Mouse (Mus musculus): ENCODE data around the gene Sel1l3.

The Sel1l3 gene

GRCm38 (mm10) chr5:53213711-53214352 is at the start of gene Sel1l3:
TSS of gene Sel1l3 (minus strand) at chr5:53213927.
- DNase-seq (ENCODE audit: low spot score): no peak

- no peak for DNase-seq (ENCODE audit: low spot score)
Measured at GRCm38 (mm10) chr5:53261999-53262398, 48.3 kb upstream of the Sel1l3 start.

GRCm38 (mm10) chr5:53259894-53260293 is 46.2 kb upstream of the Sel1l3 start:
- DNase-seq (ENCODE audit: low spot score): no peak

- DNase-seq (ENCODE audit: low spot score): no peak
Measured at GRCm38 (mm10) chr5:53258038-53258786, 44.5 kb upstream of the Sel1l3 start.

- no peak for DNase-seq (ENCODE audit: low spot score)
Measured at GRCm38 (mm10) chr5:53254821-53255220, 41.1 kb upstream of the Sel1l3 start.

- DNase-seq (ENCODE audit: low spot score): no peak
Measured at GRCm38 (mm10) chr5:53254154-53254553, 40.4 kb upstream of the Sel1l3 start.

- DNase-seq (ENCODE audit: low spot score): no peak
Measured at GRCm38 (mm10) chr5:53249431-53250061, 35.8 kb upstream of the Sel1l3 start.

- DNase-seq (ENCODE audit: low spot score): no peak
Measured at GRCm38 (mm10) chr5:53248499-53248898, 34.8 kb upstream of the Sel1l3 start.

GRCm38 (mm10) chr5:53243933-53244332 is 30.2 kb upstream of the Sel1l3 start:
- DNase-seq (ENCODE audit: low spot score): no peak

GRCm38 (mm10) chr5:53242865-53243499 is 29.3 kb upstream of the Sel1l3 start:
- DNase-seq (ENCODE audit: low spot score): no peak

- DNase-seq (ENCODE audit: low spot score): no peak
Measured at GRCm38 (mm10) chr5:53241963-53242362, 28.2 kb upstream of the Sel1l3 start.

- DNase-seq (ENCODE audit: low spot score): no peak
Measured at GRCm38 (mm10) chr5:53241109-53241508, 27.4 kb upstream of the Sel1l3 start.

GRCm38 (mm10) chr5:53239831-53240440 is 26.2 kb upstream of the Sel1l3 start:
- DNase-seq (ENCODE audit: low spot score): no peak

- DNase-seq (ENCODE audit: low spot score): no peak
Measured at GRCm38 (mm10) chr5:53239189-53239588, 25.5 kb upstream of the Sel1l3 start.

GRCm38 (mm10) chr5:53238761-53239160 is 25.0 kb upstream of the Sel1l3 start:
- no peak for DNase-seq (ENCODE audit: low spot score)

GRCm38 (mm10) chr5:53236749-53237148 is 23.0 kb upstream of the Sel1l3 start:
- no peak for DNase-seq (ENCODE audit: low spot score)

- no peak for DNase-seq (ENCODE audit: low spot score)
Measured at GRCm38 (mm10) chr5:53236136-53236535, 22.4 kb upstream of the Sel1l3 start.

GRCm38 (mm10) chr5:53235551-53235950 is 21.8 kb upstream of the Sel1l3 start:
- peak; percentile 31 for DNase-seq (ENCODE audit: low spot score)

- no peak for DNase-seq (ENCODE audit: low spot score)
Measured at GRCm38 (mm10) chr5:53230560-53230959, 16.8 kb upstream of the Sel1l3 start.

- no peak for DNase-seq (ENCODE audit: low spot score)
Measured at GRCm38 (mm10) chr5:53225434-53225833, 11.7 kb upstream of the Sel1l3 start.

- no peak for DNase-seq (ENCODE audit: low spot score)
Measured at GRCm38 (mm10) chr5:53214801-53215200, 1.1 kb upstream of the Sel1l3 start.

GRCm38 (mm10) chr5:53214362-53214761 is 635 bp upstream of the Sel1l3 start:
- DNase-seq (ENCODE audit: low spot score): no peak
